Mouse (Mus musculus) stomach, postnatal 0 days (tissue): ENCODE measurements around the gene Spata31d1a. TPM values are rescaled to one million over a fixed set of nuclear protein-coding genes. Genes with fewer than 3 reads are reported as not detected.

ENCODE experiments used
- ATAC-seq: fragments of 200-750 bp; cut with Nextera tagmentation; 2 replicates; pipeline ENCODE4 v1.8.0; 2017; ENCODE audit not compliant: low FRiP score, low TSS enrichment
- DNase-seq: peaks from one replicate; pipeline ENCODE4 v3.0.0-alpha.2; 2016; ENCODE audit warnings: low spot score
- H3K27ac ChIP-seq: fragments of 300-500 bp; sonication (generic); replicated peaks from 2 replicates; pipeline ENCODE4 v1.5.1; 2014; ENCODE audit warnings: mild to moderate bottlenecking, control low read depth
- H3K27me3 ChIP-seq: fragments of 300-500 bp; sonication (generic); 2 replicates; pipeline ENCODE4 v1.6.1; 2014; ENCODE audit warnings: low read length; ENCODE audit not compliant: control insufficient read depth, insufficient read depth
- H3K36me3 ChIP-seq: fragments of 300-500 bp; sonication (generic); 2 replicates; pipeline ENCODE4 v1.6.1; 2014; ENCODE audit warnings: low read length, mixed read lengths; ENCODE audit not compliant: control insufficient read depth, insufficient read depth
- H3K4me1 ChIP-seq: fragments of 300-500 bp; sonication (generic); replicated peaks from 2 replicates; pipeline ENCODE4 v1.6.1; 2014; ENCODE audit warnings: antibody characterized with exemption; ENCODE audit not compliant: control insufficient read depth, insufficient read depth
- H3K4me2 ChIP-seq: fragments of 300-500 bp; sonication (generic); replicated peaks from 2 replicates; pipeline ENCODE4 v1.6.1; 2014; ENCODE audit warnings: low read depth, mild to moderate bottlenecking, control low read depth, moderate library complexity
- H3K4me3 ChIP-seq: fragments of 300-500 bp; sonication (generic); 2 replicates; pipeline ENCODE4 v1.5.1; 2014; ENCODE audit warnings: low read depth, low read length, control low read depth
- H3K9ac ChIP-seq: fragments of 300-500 bp; sonication (generic); 2 replicates; pipeline ENCODE4 v1.6.1; 2014; ENCODE audit warnings: mild to moderate bottlenecking, low read length, control low read depth, mixed read lengths
- H3K9me3 ChIP-seq: fragments of 300-500 bp; sonication (generic); 2 replicates; pipeline ENCODE4 v1.6.1; 2016; ENCODE audit warnings: low read length; ENCODE audit not compliant: control insufficient read depth
- CTCF ChIP-seq: IDR thresholded peaks from 2 replicates; pipeline ENCODE4 v1.5.1; 2016; ENCODE audit warnings: antibody characterized with exemption, low read depth, mild to moderate bottlenecking, moderate library complexity
- EP300 ChIP-seq: optimal IDR thresholded peaks from 2 replicates; pipeline ENCODE3; 2016; ENCODE audit warnings: antibody characterized with exemption
- WGBS: fragments of 180-500 bp; shearing (Covaris S2); extraction: QIAGEN DNeasy Blood & Tissue Kit; methylation state at CpG from one replicate; pipeline ENCODE4 v1.1.7; 2014; 5-methylcytosine and 5-hydroxymethylcytosine counted together
- polyA plus RNA-seq: library from polyadenylated mRNA; unstranded; fragments of >200 nt; fragmentation: Nextera tagmentation; extraction: Ambion mirVana; gene quantifications from 2 replicates; pipeline ENCODE4 v1.2.1, GENCODE M21; 2015

Spata31d1a gene
- polyA plus RNA-seq, 1 experiment from 2014 or later = not detected

- no peak for TF ChIP-seq EP300
- H3K9me3 ChIP-seq = no peaks in the 10 kb centered on the region
- 79% methylated on average over 7 of the region's 7 CpGs for WGBS
- H3K9ac ChIP-seq = no peak overlapping the region
- H3K4me3 ChIP-seq = no peak overlapping the region
- ATAC-seq (no peak), DNase-seq (no peak)
- no peak overlapping the region for H3K4me2 ChIP-seq
- no peaks in the 10 kb centered on the region for H3K36me3 ChIP-seq
- no peaks in the 10 kb centered on the region for H3K27me3 ChIP-seq
- no peaks in the 10 kb centered on the region for H3K4me1 ChIP-seq
- no peak overlapping the region for H3K27ac ChIP-seq
Observed at GRCm38 (mm10) chr13:59695781-59696180, 14.3 kb downstream of the Spata31d1a start.

GRCm38 (mm10) chr13:59694008-59694407 is 16.1 kb downstream of the Spata31d1a start, which contains the start of gene 4921517D22Rik:
Gene 4921517D22Rik (minus strand): TSS chr13:59694108.
- Histone ChIP-seq H3K9ac (no peak within 1 kb of the TSS), H3K4me1 (no peaks in the 10 kb centered on the region), H3K36me3 (no peaks in the 10 kb centered on the region), H3K27me3 (no peaks in the 10 kb centered on the region), H3K4me2 (no peak within 1 kb of the TSS), H3K27ac (no peak within 1 kb of the TSS), H3K4me3 (no peak within 1 kb of the TSS), H3K9me3 (no peaks in the 10 kb centered on the region)
- WGBS = 82% methylated on average over 3 of the region's 3 CpGs
- ATAC-seq (no peak), DNase-seq (no peak)
- TF ChIP-seq EP300 (no peak), CTCF (no peak)

- no peak for ATAC-seq
Observed at GRCm38 (mm10) chr13:59691478-59691877, 18.7 kb downstream of the Spata31d1a start.

GRCm38 (mm10) chr13:59690576-59690975 is 19.6 kb downstream of the Spata31d1a start:
- Histone ChIP-seq H3K4me2 (no peak overlapping the region), H3K4me1 (no peaks in the 10 kb centered on the region), H3K9ac (no peak overlapping the region), H3K9me3 (no peaks in the 10 kb centered on the region), H3K4me3 (no peak overlapping the region), H3K27ac (no peak overlapping the region), H3K27me3 (no peaks in the 10 kb centered on the region), H3K36me3 (no peaks in the 10 kb centered on the region)
- ATAC-seq = no peak
- 84% methylated on average over 7 of the region's 7 CpGs for WGBS
- TF ChIP-seq CTCF = no peak
- TF ChIP-seq EP300 = no peak
- no peak for DNase-seq

More at GRCm38 (mm10) chr13:59691478-59691877, 18.7 kb downstream of the Spata31d1a start:
- Histone ChIP-seq H3K4me1 (no peaks in the 10 kb centered on the region), H3K27me3 (no peaks in the 10 kb centered on the region), H3K4me2 (no peak overlapping the region), H3K4me3 (no peak overlapping the region), H3K9ac (no peak overlapping the region), H3K36me3 (no peaks in the 10 kb centered on the region), H3K27ac (no peak overlapping the region), H3K9me3 (no peaks in the 10 kb centered on the region)
- 69% methylated on average over 10 of the region's 10 CpGs for WGBS
- TF ChIP-seq CTCF (no peak), EP300 (no peak)
- DNase-seq = no peak

DNA sequence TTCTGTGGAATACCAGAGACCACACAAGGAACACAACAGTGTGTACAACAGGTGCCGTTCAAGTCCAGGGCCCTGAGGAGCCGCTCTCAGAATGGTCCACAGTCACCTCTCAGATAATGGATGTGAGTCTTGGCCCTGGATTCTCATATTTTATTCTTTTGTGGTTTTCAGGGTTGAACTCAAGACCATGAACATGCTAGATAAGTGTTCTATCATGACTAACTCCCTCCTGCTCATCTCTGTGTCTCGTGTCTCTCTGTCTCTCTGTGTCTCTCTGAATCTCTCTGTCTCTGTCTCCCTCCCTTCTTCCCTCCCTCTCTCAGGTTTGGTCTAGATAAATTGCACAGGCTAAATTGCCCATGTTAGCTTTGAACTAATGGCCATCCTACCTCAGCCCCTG is 20.3 kb downstream of the Spata31d1a start:
- Histone ChIP-seq H3K9me3 (no peaks in the 10 kb centered on the region), H3K4me2 (no peak overlapping the region), H3K4me3 (no peak overlapping the region), H3K27ac (no peak overlapping the region), H3K27me3 (no peaks in the 10 kb centered on the region), H3K4me1 (no peaks in the 10 kb centered on the region), H3K9ac (no peak overlapping the region), H3K36me3 (no peaks in the 10 kb centered on the region)
- no peak for TF ChIP-seq CTCF
- TF ChIP-seq EP300 = no peak
- DNase-seq (no peak), ATAC-seq (no peak)
- 88% methylated on average over 3 of the region's 3 CpGs for WGBS

- Histone ChIP-seq H3K36me3 (no peaks in the 10 kb centered on the region), H3K27ac (no peak overlapping the region), H3K27me3 (no peaks in the 10 kb centered on the region), H3K9me3 (no peaks in the 10 kb centered on the region), H3K9ac (no peak overlapping the region), H3K4me1 (no peaks in the 10 kb centered on the region), H3K4me3 (no peak overlapping the region), H3K4me2 (no peak overlapping the region)
- DNase-seq = no peak
- no peak for TF ChIP-seq CTCF
- TF ChIP-seq EP300 = no peak
- ATAC-seq = no peak
- WGBS = 84% methylated on average over 9 of the region's 9 CpGs
Observed at GRCm38 (mm10) chr13:59689313-59689712, 20.8 kb downstream of the Spata31d1a start.
